Mouse (Mus musculus) thymus, adult 2 months (tissue): ENCODE data around the gene Arhgap20.

ENCODE experiments used
- CTCF ChIP-seq: fragments of 200-500 bp; IDR thresholded peaks from 2 replicates; pipeline ENCODE4 v1.5.1; 2012; ENCODE audit warnings: mild to moderate bottlenecking, control low read depth, low read length, moderate library complexity, borderline replicate concordance; ENCODE audit not compliant: control insufficient read depth, poor library complexity, insufficient read depth; ENCODE audit errors: extremely low read depth
- POLR2A ChIP-seq: fragments of 200-500 bp; IDR thresholded peaks from 2 replicates; pipeline ENCODE4 v1.6.1; 2012; ENCODE audit warnings: mild to moderate bottlenecking, low read length, control low read depth, moderate library complexity; ENCODE audit not compliant: control insufficient read depth, poor library complexity, insufficient read depth; ENCODE audit errors: extremely low read depth

DNA sequence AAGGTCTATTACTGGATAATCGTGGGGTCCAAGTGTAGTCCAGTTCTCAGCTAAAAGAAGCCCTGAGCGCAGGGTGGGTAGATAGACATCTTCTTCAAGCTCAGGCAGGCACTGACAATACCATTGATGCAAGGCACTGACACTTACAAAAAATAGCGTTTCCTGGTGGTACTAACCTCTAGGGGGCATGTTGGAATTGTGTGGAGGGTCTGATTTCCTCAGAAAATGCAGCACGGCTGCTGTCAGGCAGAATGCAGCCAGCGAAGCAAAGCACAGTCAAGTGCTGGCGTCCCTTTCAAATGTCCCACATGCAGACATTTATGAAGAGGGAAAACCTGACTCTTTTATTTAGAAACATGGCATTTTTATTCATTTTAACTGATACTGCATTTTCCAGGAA lies 22.2 kb downstream of the Arhgap20 start:
- TF ChIP-seq CTCF (no peak), POLR2A (no peak)
